Mouse (Mus musculus) midbrain, embryonic 15.5 days (tissue): ENCODE data around the gene Selp. TPM values are rescaled to one million over a fixed set of nuclear protein-coding genes. Genes with fewer than 3 reads are reported as not detected.

Experiments used
- polyA plus RNA-seq: library from polyadenylated mRNA; unstranded; fragments of >200 nt; fragmentation: Nextera tagmentation; extraction: Ambion mirVana; gene quantifications from 2 replicates; pipeline ENCODE4 v1.2.1, GENCODE M21; 2015

Selp gene
- polyA plus RNA-seq, 1 experiment from 2014 or later, result not detected

Other genes starting within 250 kb of the Selp start
- 14.5 and 15.1 TPM in 2 replicates for gene Scyl3, start 186.2 kb upstream of the Selp start, polyA plus RNA-seq
- 4.5 and 4.9 TPM in 2 replicates for gene BC055324, start 120.5 kb upstream of the Selp start, polyA plus RNA-seq
- gene Mettl18, start 120.4 kb upstream of the Selp start, polyA plus RNA-seq, result 6.5 and 6.7 TPM in 2 replicates
- not detected in 2 replicates for gene Sele, start 67.0 kb upstream of the Selp start, polyA plus RNA-seq
- gene Sell, start 53.3 kb upstream of the Selp start, polyA plus RNA-seq, result 0.14 and 0.19 TPM in 2 replicates
- gene F5, start 36.6 kb downstream of the Selp start, polyA plus RNA-seq, result 0.13 and 0.14 TPM in 2 replicates
- gene Slc19a2, start 133.8 kb downstream of the Selp start, polyA plus RNA-seq, result 7.7 and 9.0 TPM in 2 replicates
- 24.8 and 25.7 TPM in 2 replicates for gene Ccdc181, start 160.3 kb downstream of the Selp start, polyA plus RNA-seq
- 29.6 and 35.7 TPM in 2 replicates for gene Nme7, start 188.9 kb downstream of the Selp start, polyA plus RNA-seq
- gene Blzf1, start 192.2 kb downstream of the Selp start, polyA plus RNA-seq, result 30.0 and 30.6 TPM in 2 replicates